ENCODE assay signal across 17 mouse cellular contexts in the genomic region with DNA sequence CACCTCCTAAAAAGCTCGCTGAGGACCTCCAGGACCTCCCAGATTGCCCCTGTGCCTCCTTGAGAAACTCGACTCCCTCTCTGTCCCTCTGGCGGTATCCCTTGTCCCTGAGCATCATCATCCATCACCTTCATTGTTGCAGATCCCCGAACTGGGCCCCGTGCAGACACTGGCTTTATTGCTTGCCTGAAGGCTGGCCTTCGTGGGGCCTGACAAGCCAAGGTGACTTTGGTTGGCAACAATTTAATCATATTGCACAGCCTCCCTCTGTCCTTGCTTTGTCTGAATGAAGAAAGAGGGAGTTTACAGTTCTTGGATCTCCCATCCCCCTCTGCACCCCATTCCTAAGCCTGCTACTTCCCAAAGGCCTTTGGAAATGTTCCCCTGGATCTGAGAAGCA.
"Had no signal": no experiment of that assay in that cellular context is flagged by ENCODE, and none has a peak within 500 bp of the region (broad histone marks: within the 10 kb centered on the region; RNA-seq: fewer than 3 reads in every experiment).

No protein-coding gene starts in this region.

- H3K4me3 ChIP-seq: layer of hippocampus, adult 2 months; limb, embryonic 12.5 days; liver, embryonic 13.5 days; midbrain, embryonic 10.5 days had no signal

- H3K27ac ChIP-seq: layer of hippocampus, adult 2 months; limb, embryonic 12.5 days; liver, embryonic 13.5 days; midbrain, embryonic 10.5 days; stomach, postnatal 0 days had no signal

- DNase-seq: kidney, adult 11 months; kidney, adult 9 months; kidney, postnatal 10 days; kidney, postnatal 4 days; liver; liver, embryonic 13.5 days; lung, adult 18-20 months; lung, postnatal 4 days; right cerebral cortex, postnatal 14 days; thymus, adult 2 months; thymus, postnatal 25 days had no signal

- ATAC-seq: lung, postnatal 0 days; midbrain, embryonic 16.5 days had no signal

- H3K4me1 ChIP-seq: limb, embryonic 12.5 days; liver, embryonic 13.5 days had no signal

- H3K4me2 ChIP-seq: limb, embryonic 12.5 days; liver, embryonic 13.5 days had no signal

- H3K36me3 ChIP-seq: limb, embryonic 12.5 days; liver, embryonic 13.5 days; midbrain, embryonic 10.5 days had no signal

- H3K9ac ChIP-seq: limb, embryonic 12.5 days; liver, embryonic 13.5 days had no signal

- H3K9me3 ChIP-seq: limb, embryonic 12.5 days; midbrain, embryonic 10.5 days had no signal

- H3K27me3 ChIP-seq: liver, embryonic 13.5 days had no signal
